Mouse (Mus musculus): ENCODE measurements around the gene Zmynd10.

DNA sequence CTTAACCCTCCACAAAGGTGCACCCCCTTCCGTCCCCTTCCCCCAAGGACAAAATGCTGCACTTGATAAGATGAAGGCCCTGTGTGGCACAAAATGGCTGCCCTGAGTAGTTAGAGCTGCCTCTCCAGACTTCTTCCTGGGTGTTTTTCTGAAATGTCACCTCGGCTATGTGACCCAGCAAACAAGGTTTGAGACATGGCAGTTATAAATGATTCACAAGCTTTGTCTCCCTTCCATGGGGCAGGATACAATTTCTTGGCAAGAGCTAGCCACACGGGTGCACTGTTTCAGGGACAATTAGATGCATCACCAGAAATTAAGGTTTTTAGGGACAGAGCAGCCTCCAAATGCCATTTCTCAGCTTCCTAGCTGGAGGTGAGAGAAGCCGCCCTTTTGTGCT is 6.7 kb upstream of the Zmynd10 start:
- TF ChIP-seq CTCF (IDR thresholded peaks at IDR 0.05; ENCODE audit: extremely low read depth, insufficient read depth, insufficient read length, insufficient replicate concordance) (no peak), POLR2A (IDR thresholded peaks at IDR 0.05; ENCODE audit: low read depth, low read length) (no peak)
